Mouse (Mus musculus) frontal cortex, adult (tissue): ENCODE data around the gene Slc16a14.
A peak's percentile ranks its signal among the peaks of the same experiment; 100 is the strongest.
"Not testable (repeated sequence)": the region's sequence is repeated elsewhere in the genome, so short reads cannot be mapped to it uniquely, and the experiment has no call there.

ENCODE experiments used
- ATAC-seq: cut with Nextera tagmentation; 2 replicates; pipeline ENCODE4 v1.9.2; 2017; ENCODE audit warnings: mild to moderate bottlenecking, moderate library complexity, mixed read lengths; ENCODE audit not compliant: low TSS enrichment

Gene Slc16a14

GRCm38 (mm10) chr1:84934503-84935333 lies at the start of gene Slc16a14:
Slc16a14 (minus strand) TSS chr1:84935134.
- ATAC-seq = peak; percentile 66

- not testable (repeated sequence) for ATAC-seq
Measured at GRCm38 (mm10) chr1:84961779-84962178, 26.8 kb upstream of the Slc16a14 start.

- ATAC-seq = not testable (repeated sequence)
Measured at GRCm38 (mm10) chr1:84957713-84958112, 22.8 kb upstream of the Slc16a14 start.

- not testable (repeated sequence) for ATAC-seq
Measured at GRCm38 (mm10) chr1:84956771-84957170, 21.8 kb upstream of the Slc16a14 start.

GRCm38 (mm10) chr1:84952456-84953181 lies 17.7 kb upstream of the Slc16a14 start:
- ATAC-seq = no peak

GRCm38 (mm10) chr1:84951566-84951965 lies 16.6 kb upstream of the Slc16a14 start:
- no peak for ATAC-seq

GRCm38 (mm10) chr1:84947390-84947789 lies 12.5 kb upstream of the Slc16a14 start:
- ATAC-seq = no peak

- no peak for ATAC-seq
Measured at GRCm38 (mm10) chr1:84945950-84946349, 11.0 kb upstream of the Slc16a14 start.

GRCm38 (mm10) chr1:84943549-84943948 lies 8.6 kb upstream of the Slc16a14 start:
- ATAC-seq = no peak

GRCm38 (mm10) chr1:84942666-84943065 lies 7.7 kb upstream of the Slc16a14 start:
- no peak for ATAC-seq

- ATAC-seq = no peak
Measured at GRCm38 (mm10) chr1:84940322-84940721, 5.4 kb upstream of the Slc16a14 start.

GRCm38 (mm10) chr1:84939466-84939865 lies 4.5 kb upstream of the Slc16a14 start:
- ATAC-seq = no peak

GRCm38 (mm10) chr1:84936716-84937510 lies 2.0 kb upstream of the Slc16a14 start:
- no peak for ATAC-seq

- ATAC-seq = peak; percentile 80
Measured at GRCm38 (mm10) chr1:84935668-84936067, 734 bp upstream of the Slc16a14 start.

- ATAC-seq = peak; percentile 26; the same call in 1 of the 2 replicates
Measured at GRCm38 (mm10) chr1:84934151-84934502, 807 bp downstream of the Slc16a14 start.

- 0 out of 2 replicates have a peak, but pooled peaks have one; percentile 20 for ATAC-seq
Measured at GRCm38 (mm10) chr1:84933472-84934150, 1.3 kb downstream of the Slc16a14 start.

- ATAC-seq = no peak
Measured at GRCm38 (mm10) chr1:84925599-84925998, 9.3 kb downstream of the Slc16a14 start.

GRCm38 (mm10) chr1:84924134-84924533 lies 10.8 kb downstream of the Slc16a14 start:
- no peak for ATAC-seq

GRCm38 (mm10) chr1:84923432-84923831 lies 11.5 kb downstream of the Slc16a14 start:
- no peak for ATAC-seq

- ATAC-seq = no peak
Measured at GRCm38 (mm10) chr1:84918865-84919264, 16.1 kb downstream of the Slc16a14 start.

GRCm38 (mm10) chr1:84915010-84915409 lies 19.9 kb downstream of the Slc16a14 start:
- ATAC-seq = no peak
